Mouse (Mus musculus): ENCODE results near the gene Tmbim1. TPM values are rescaled to one million over a fixed set of nuclear protein-coding genes. Genes with fewer than 3 reads are reported as not detected.

Gene Tmbim1
- total and polyA plus RNA-seq, 3 experiments = 26.6 to 35.1 (median 32.4) TPM

DNA sequence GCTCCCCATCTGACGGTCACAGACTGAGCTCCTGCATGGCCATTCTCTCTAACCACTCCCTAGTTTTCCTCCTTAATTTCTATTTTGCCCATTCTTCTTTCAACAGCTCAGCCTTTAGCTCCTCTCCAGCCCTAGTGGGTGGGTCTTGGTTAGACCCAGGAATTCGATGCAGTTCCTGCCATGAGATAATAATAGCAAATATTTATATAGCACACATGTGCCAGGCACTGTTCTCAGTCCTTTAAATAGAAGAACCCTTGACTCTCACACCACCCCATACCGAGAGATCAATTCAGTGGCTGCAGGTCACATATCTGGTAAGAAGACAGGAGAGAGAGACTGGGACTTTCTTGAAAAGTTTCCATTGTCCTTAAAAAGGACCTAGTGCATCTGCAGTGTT is 16.0 kb upstream of the Tmbim1 start:
- no peak overlapping the region for H3K9ac ChIP-seq (ENCODE audit: insufficient read depth, low read depth)
- no peak overlapping the region for H3K27ac ChIP-seq (ENCODE audit: insufficient read depth, low read depth)
- no peaks in the 10 kb centered on the region for H3K36me3 ChIP-seq (replicated peaks in 1 of 2; ENCODE audit: control insufficient read depth in 1 of 2, insufficient read depth in 1 of 2, low read length in 1 of 2)
- no peak overlapping the region for H3K4me2 ChIP-seq (ENCODE audit: insufficient read depth, low read depth, poor library complexity, severe bottlenecking)
- H3K27me3 ChIP-seq (replicated peaks) = no peaks in the 10 kb centered on the region
- peaks cover 9 to 15% of the 10 kb centered on the region in 2 experiments; a peak in 3 of 4 replicates for H3K4me1 ChIP-seq (ENCODE audit: control insufficient read depth in 1 of 2, insufficient read depth in 2 of 2)
- no peak overlapping the region for H3K4me3 ChIP-seq (replicated peaks in 1 of 3; ENCODE audit: low read depth in 2 of 3, low read length in 2 of 3, poor library complexity in 1 of 3)
- in situ Hi-C loops (cut with MboI; ENCODE audit: low pct_ligation_motif_present, low pct_unique_long_range_greater_than_20kb, low sequenced_read_pairs) = no loop called here
- no peaks in the 10 kb centered on the region for H3K79me2 ChIP-seq (replicated peaks; ENCODE audit: control insufficient read depth, extremely low read depth, insufficient read depth, poor library complexity, severe bottlenecking)
- H3K9me3 ChIP-seq (replicated peaks; ENCODE audit: low read length) = peaks cover 4% of the 10 kb centered on the region
- dilution Hi-C loops (cut with MboI; ENCODE audit: extremely low pct_ligation_motif_present, extremely low pct_unique_long_range_greater_than_20kb, low sequenced_read_pairs) = no loop called here
- DNase-seq (ENCODE audit: extremely low read depth) = no peak
- no peak for TF ChIP-seq JUN (IDR thresholded peaks at IDR 0.05; ENCODE audit: insufficient read depth, low read depth, low read length)
- TF ChIP-seq MAX (IDR thresholded peaks at IDR 0.05; ENCODE audit: low read length) = no peak
- no peak for TF ChIP-seq ZKSCAN1 (IDR thresholded peaks at IDR 0.05; ENCODE audit: borderline replicate concordance, low read depth, low read length)

DNA sequence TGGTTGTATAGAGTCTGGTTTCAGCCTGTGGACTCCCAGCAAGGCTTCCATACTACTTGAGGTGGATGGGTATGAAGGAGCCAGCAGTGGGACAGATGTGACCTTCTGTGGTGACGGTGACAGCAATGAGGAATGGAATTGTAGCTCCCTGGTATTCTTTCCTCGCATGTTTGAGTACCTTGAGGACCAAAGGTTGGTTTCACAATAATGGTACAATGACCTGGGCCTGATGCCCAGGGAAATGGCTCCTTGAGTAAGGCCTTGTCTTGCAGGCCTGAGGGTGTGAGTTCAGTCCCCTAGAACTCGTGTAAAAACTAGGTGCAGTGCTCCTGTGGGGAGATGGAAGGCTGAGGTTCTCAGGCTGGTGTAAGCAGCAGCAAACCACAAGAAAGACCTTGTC is 13.3 kb upstream of the Tmbim1 start:
- Histone ChIP-seq H3K79me2 (replicated peaks; ENCODE audit: control insufficient read depth, extremely low read depth, insufficient read depth, poor library complexity, severe bottlenecking) (no peaks in the 10 kb centered on the region; the same call in 1 of the 2 replicates), H3K36me3 (replicated peaks in 1 of 2; ENCODE audit: control insufficient read depth in 1 of 2, insufficient read depth in 1 of 2, low read length in 1 of 2) (no peaks in the 10 kb centered on the region), H3K4me3 (replicated peaks in 1 of 3; ENCODE audit: low read depth in 2 of 3, low read length in 2 of 3, poor library complexity in 1 of 3) (no peak overlapping the region), H3K4me2 (ENCODE audit: insufficient read depth, low read depth, poor library complexity, severe bottlenecking) (no peak overlapping the region), H3K9me3 (replicated peaks; ENCODE audit: low read length) (peaks cover 4% of the 10 kb centered on the region), H3K27ac (ENCODE audit: insufficient read depth, low read depth) (no peak overlapping the region), H3K4me1 (ENCODE audit: control insufficient read depth in 1 of 2, insufficient read depth in 2 of 2) (peaks cover 9 to 25% of the 10 kb centered on the region in 2 experiments; a peak in 3 of 4 replicates), H3K27me3 (replicated peaks) (no peaks in the 10 kb centered on the region), H3K9ac (ENCODE audit: insufficient read depth, low read depth) (no peak overlapping the region)
- no peak for DNase-seq (ENCODE audit: extremely low read depth)
- TF ChIP-seq NRF1 (IDR thresholded peaks at IDR 0.05; ENCODE audit: low read depth, low read length) (no peak), EP300 (IDR thresholded peaks at IDR 0.05; ENCODE audit: low read length) (no peak), ZMIZ1 (IDR thresholded peaks at IDR 0.05; ENCODE audit: low read depth, low read length) (no peak), MAZ (IDR thresholded peaks at IDR 0.05; ENCODE audit: low read depth, low read length) (no peak), ZKSCAN1 (IDR thresholded peaks at IDR 0.05; ENCODE audit: borderline replicate concordance, low read depth, low read length) (no peak), IRF4 (IDR thresholded peaks at IDR 0.05; ENCODE audit: low read depth, low read length) (no peak), USF1 (IDR thresholded peaks at IDR 0.05; ENCODE audit: low read depth, low read length) (no peak), TCF12 (IDR thresholded peaks at IDR 0.05; ENCODE audit: low read depth, low read length) (no peak), NELFE (IDR thresholded peaks at IDR 0.05; ENCODE audit: low read depth, low read length) (no peak), RCOR1 (conservative IDR thresholded peaks at IDR 0.05; ENCODE audit: low read depth, low read length) (no peak), PAX5 (IDR thresholded peaks at IDR 0.05; ENCODE audit: low read length) (no peak), E2F4 (IDR thresholded peaks at IDR 0.05; ENCODE audit: insufficient replicate concordance, low read depth, low read length) (no peak), KAT2A (IDR thresholded peaks at IDR 0.05; ENCODE audit: insufficient replicate concordance, low read length) (no peak)
- dilution Hi-C loops (cut with MboI; ENCODE audit: extremely low pct_ligation_motif_present, extremely low pct_unique_long_range_greater_than_20kb, low sequenced_read_pairs) = no loop called here
- in situ Hi-C loops (cut with MboI; ENCODE audit: low pct_ligation_motif_present, low pct_unique_long_range_greater_than_20kb, low sequenced_read_pairs) = no loop called here
